Mouse (Mus musculus): Measurements from ENCODE around the gene Prss48. TPM values are rescaled to one million over a fixed set of nuclear protein-coding genes. Genes with fewer than 3 reads are reported as not detected.

Gene Prss48
- polyA plus RNA-seq, 1 experiment from 2014 or later = not detected

Other genes with a start within 250 kb of the Prss48 start
- 3.5 and 3.8 TPM in 2 replicates for gene Fam160a1, start 185.2 kb downstream of the Prss48 start, polyA plus RNA-seq (2015; fragmentation: Nextera tagmentation; extraction: Ambion mirVana)
- gene Glt28d2, start 115.0 kb downstream of the Prss48 start, polyA plus RNA-seq (2015; fragmentation: Nextera tagmentation; extraction: Ambion mirVana) = 2.2 and 2.4 TPM in 2 replicates
- gene Gm37240, start 115.0 kb downstream of the Prss48 start, polyA plus RNA-seq (2015; fragmentation: Nextera tagmentation; extraction: Ambion mirVana) = 6.5 and 6.8 TPM in 2 replicates
- gene Sh3d19, start 31.4 kb downstream of the Prss48 start, polyA plus RNA-seq (2015; fragmentation: Nextera tagmentation; extraction: Ambion mirVana) = 27.5 and 35.6 TPM in 2 replicates
- gene Rps3a1, start 140.2 kb upstream of the Prss48 start, polyA plus RNA-seq (2015; fragmentation: Nextera tagmentation; extraction: Ambion mirVana) = 1,081 and 1,200 TPM in 2 replicates
- 5.9 and 6.0 TPM in 2 replicates for gene Lrba, start 222.2 kb upstream of the Prss48 start, polyA plus RNA-seq (2015; fragmentation: Nextera tagmentation; extraction: Ambion mirVana)